Mouse (Mus musculus) brain, embryonic 14.5 days (tissue): ENCODE results near the gene Vill. TPM values are rescaled to one million over a fixed set of nuclear protein-coding genes. Genes with fewer than 3 reads are reported as not detected.

Experiments
- DNase-seq: peaks from one replicate; pipeline ENCODE4 v3.0.0-alpha.2; 2011; ENCODE audit warnings: low read depth
- CTCF ChIP-seq: fragments of 200-500 bp; IDR thresholded peaks from 2 replicates; pipeline ENCODE4 v1.5.1; 2012; ENCODE audit warnings: inconsistent platforms, mild to moderate bottlenecking, moderate library complexity, borderline replicate concordance; ENCODE audit not compliant: insufficient read depth, insufficient read length; ENCODE audit errors: extremely low read depth
- POLR2A ChIP-seq: fragments of 200-500 bp; IDR thresholded peaks from 2 replicates; pipeline ENCODE4 v1.6.1; 2012; ENCODE audit warnings: mild to moderate bottlenecking, inconsistent platforms, borderline replicate concordance; ENCODE audit not compliant: poor library complexity, insufficient read depth, insufficient read length, severe bottlenecking; ENCODE audit errors: extremely low read depth
- polyA plus RNA-seq: library from polyadenylated mRNA; depleted of rRNA; stranded (reverse); fragments of >200 nt; gene quantifications from 2 replicates; pipeline ENCODE4 v1.2.3, GENCODE M21; 2012; rRNA removed

Gene Vill
- polyA plus RNA-seq, 1 experiment: 5.0 TPM

GRCm38 (mm10) chr9:119109685-119110353, 57.2 kb downstream of the Vill start:
- DNase-seq: no peak
- TF ChIP-seq POLR2A (no peak), CTCF (no peak)

GRCm38 (mm10) chr9:119110640-119111039, 58.1 kb downstream of the Vill start:
- TF ChIP-seq CTCF (no peak), POLR2A (no peak)
- peak; percentile 28 for DNase-seq

DNA sequence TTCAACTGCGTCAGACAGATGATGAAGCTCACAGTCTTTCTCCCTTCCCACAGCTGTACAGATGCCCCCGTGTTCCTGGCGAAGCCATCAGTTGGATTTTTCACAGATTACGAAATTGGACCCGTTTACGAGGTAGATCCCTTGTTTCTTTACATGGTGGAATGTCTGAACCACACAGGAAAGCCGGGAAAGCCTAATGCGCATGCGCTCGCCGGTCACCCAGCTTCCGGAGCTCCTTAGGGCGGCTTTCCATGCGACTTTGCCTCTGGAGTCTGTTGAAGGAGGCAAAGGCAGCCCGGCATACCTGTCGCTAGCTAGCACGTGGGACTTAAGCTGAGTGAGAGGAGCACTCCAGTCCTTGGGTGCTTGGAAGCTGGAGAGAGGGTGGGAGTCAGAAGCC, 62.3 kb downstream of the Vill start:
- DNase-seq: no peak
- TF ChIP-seq CTCF (no peak), POLR2A (no peak)

- TF ChIP-seq CTCF: no peak
- TF ChIP-seq POLR2A: no peak
- peak; percentile 11 for DNase-seq
These were observed 67.0 kb downstream of the Vill start for GRCm38 (mm10) chr9:119119409-119120167.

GRCm38 (mm10) chr9:119120168-119120560, 67.6 kb downstream of the Vill start:
- no peak for DNase-seq
- TF ChIP-seq POLR2A (no peak), CTCF (no peak)

Other genes with a start within 250 kb of the Vill start
- gene Ctdspl, start 126.3 kb upstream of the Vill start, polyA plus RNA-seq: 13.8 and 16.0 TPM in 2 replicates
- gene Plcd1, start 40.7 kb downstream of the Vill start, polyA plus RNA-seq: 20.4 and 25.0 TPM in 2 replicates
- 0.92 and 2.2 TPM in 2 replicates for gene Dlec1, start 49.7 kb downstream of the Vill start, polyA plus RNA-seq
- gene Acaa1b, start 104.3 kb downstream of the Vill start, polyA plus RNA-seq: 1.4 and 2.1 TPM in 2 replicates
- not detected in 2 replicates for gene Gm47289, start 106.4 kb downstream of the Vill start, polyA plus RNA-seq
- gene Slc22a13, start 156.3 kb downstream of the Vill start, polyA plus RNA-seq: 0.06 and 0.10 TPM in 2 replicates